Mouse (Mus musculus) liver, adult 2 months (tissue): ENCODE data around the gene Bcar3. TPM values are rescaled to one million over a fixed set of nuclear protein-coding genes. Genes with fewer than 3 reads are reported as not detected.

ENCODE experiments used
- DNase-seq: peaks from one replicate; pipeline ENCODE4 v3.0.0-alpha.2; 2011; ENCODE audit warnings: low read depth, low spot score; ENCODE audit errors: extremely low read depth
- H3K27ac ChIP-seq: fragments of 200-500 bp; replicated peaks from 2 replicates; pipeline ENCODE4 v1.5.1; 2012; ENCODE audit warnings: low read depth, mild to moderate bottlenecking, control low read depth, inconsistent platforms, low read length; ENCODE audit not compliant: insufficient read depth
- H3K27me3 ChIP-seq: fragments of 200-500 bp; 2 replicates; pipeline ENCODE4 v1.6.1; 2012; ENCODE audit warnings: mild to moderate bottlenecking, moderate library complexity, low read length, inconsistent platforms; ENCODE audit not compliant: control insufficient read depth, insufficient read depth
- H3K36me3 ChIP-seq: fragments of 200-500 bp; 2 replicates; pipeline ENCODE4 v1.6.1; 2012; ENCODE audit warnings: low read length, inconsistent platforms; ENCODE audit not compliant: control insufficient read depth, insufficient read depth
- H3K4me1 ChIP-seq: fragments of 200-500 bp; 2 replicates; pipeline ENCODE4 v1.6.1; 2011; ENCODE audit warnings: low read length; ENCODE audit not compliant: control insufficient read depth, insufficient read depth
- H3K4me3 ChIP-seq: fragments of 200-500 bp; 2 replicates; pipeline ENCODE4 v1.5.1; 2011; ENCODE audit warnings: low read depth, mild to moderate bottlenecking, control low read depth, low read length, moderate library complexity; ENCODE audit not compliant: insufficient read depth
- H3K79me2 ChIP-seq: fragments of 200-500 bp; 2 replicates; pipeline ENCODE4 v1.6.1; 2012; ENCODE audit warnings: inconsistent platforms, mild to moderate bottlenecking, low read length, moderate library complexity; ENCODE audit not compliant: control insufficient read depth, insufficient read depth
- H3K9ac ChIP-seq: fragments of 200-500 bp; 2 replicates; pipeline ENCODE4 v1.6.1; 2012; ENCODE audit warnings: low read depth, mild to moderate bottlenecking, control low read depth, inconsistent platforms, low read length
- CTCF ChIP-seq: fragments of 200-500 bp; IDR thresholded peaks from 2 replicates; pipeline ENCODE4 v1.5.1; 2011; ENCODE audit warnings: low read depth, low read length, control low read depth
- POLR2A ChIP-seq: fragments of 200-500 bp; IDR thresholded peaks from 2 replicates; pipeline ENCODE4 v1.6.1; 2011; ENCODE audit warnings: low read length, control low read depth; ENCODE audit not compliant: insufficient read depth; ENCODE audit errors: extremely low read depth
- WGBS: fragments of 180-500 bp; shearing (Covaris S2); methylation state at CpG from one replicate; pipeline ENCODE4 v1.1.7; 2018; 5-methylcytosine and 5-hydroxymethylcytosine counted together
- polyA plus RNA-seq: library from polyadenylated mRNA; depleted of rRNA; stranded (reverse); fragments of >200 nt; gene quantifications from 2 replicates; pipeline ENCODE4 v1.2.3, GENCODE M21; 2012
- total RNA-seq: library from RNA; depleted of rRNA; stranded (reverse); fragments of >200 nt; gene quantifications from 2 replicates; pipeline ENCODE4 v1.2.3, GENCODE M21; 2014

Gene Bcar3
- total and polyA plus RNA-seq, 2 experiments = 44.4 to 45.5 TPM

- peak; percentile 74 for TF ChIP-seq CTCF
- TF ChIP-seq POLR2A = no peak
- Histone ChIP-seq H3K9ac (no peak overlapping the region), H3K4me3 (no peak overlapping the region), H3K79me2 (no peaks in the 10 kb centered on the region), H3K4me1 (peaks cover 4% of the 10 kb centered on the region; the same call in 1 of the 2 replicates), H3K36me3 (no peaks in the 10 kb centered on the region), H3K27ac (no peak overlapping the region), H3K27me3 (no peaks in the 10 kb centered on the region)
- peak; percentile 71 for DNase-seq
- WGBS = 14% methylated on average over 2 of the region's 2 CpGs
Observed at GRCm38 (mm10) chr3:122312078-122312477, 18.1 kb downstream of the Bcar3 start.

- no peak overlapping the region for H3K9ac ChIP-seq
- H3K79me2 ChIP-seq = no peaks in the 10 kb centered on the region
- no peak overlapping the region for H3K27ac ChIP-seq
- TF ChIP-seq CTCF (no peak), POLR2A (no peak)
- WGBS = 29% methylated on average over 10 of the region's 10 CpGs
- peak; percentile 94 for DNase-seq
- peaks cover 4% of the 10 kb centered on the region; the same call in 1 of the 2 replicates for H3K4me1 ChIP-seq
- H3K27me3 ChIP-seq = no peaks in the 10 kb centered on the region
- no peaks in the 10 kb centered on the region for H3K36me3 ChIP-seq
- no peak overlapping the region for H3K4me3 ChIP-seq
Observed at GRCm38 (mm10) chr3:122312936-122313629, 19.1 kb downstream of the Bcar3 start.

DNA sequence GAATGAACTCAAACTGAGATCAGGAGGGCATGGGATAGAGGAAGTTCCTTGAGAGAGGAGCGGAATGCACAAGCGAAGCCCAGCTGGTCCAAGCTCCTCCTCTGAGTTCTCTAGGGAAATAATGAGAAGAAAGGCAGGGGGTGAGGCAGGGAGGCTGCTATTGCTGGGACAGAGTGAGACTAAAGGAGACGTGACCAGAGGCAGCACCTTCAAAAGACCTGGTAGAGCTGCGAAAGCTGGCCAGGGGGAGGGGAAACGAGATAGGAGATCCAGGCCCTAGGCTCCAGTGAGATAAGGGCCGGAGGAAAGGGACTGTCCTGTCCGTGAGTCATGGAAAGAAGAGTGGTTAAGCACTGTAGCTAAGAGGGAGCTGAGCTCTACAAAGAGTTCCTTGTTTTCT lies 20.0 kb downstream of the Bcar3 start:
- H3K4me1 ChIP-seq = peaks cover 4% of the 10 kb centered on the region; the same call in 1 of the 2 replicates
- no peak overlapping the region for H3K4me3 ChIP-seq
- H3K36me3 ChIP-seq = no peaks in the 10 kb centered on the region
- no peak for DNase-seq
- no peak overlapping the region for H3K27ac ChIP-seq
- 80% methylated on average over 7 of the region's 7 CpGs for WGBS
- no peaks in the 10 kb centered on the region for H3K79me2 ChIP-seq
- no peak overlapping the region for H3K9ac ChIP-seq
- no peaks in the 10 kb centered on the region for H3K27me3 ChIP-seq
- no peak for TF ChIP-seq POLR2A
- no peak for TF ChIP-seq CTCF

DNA sequence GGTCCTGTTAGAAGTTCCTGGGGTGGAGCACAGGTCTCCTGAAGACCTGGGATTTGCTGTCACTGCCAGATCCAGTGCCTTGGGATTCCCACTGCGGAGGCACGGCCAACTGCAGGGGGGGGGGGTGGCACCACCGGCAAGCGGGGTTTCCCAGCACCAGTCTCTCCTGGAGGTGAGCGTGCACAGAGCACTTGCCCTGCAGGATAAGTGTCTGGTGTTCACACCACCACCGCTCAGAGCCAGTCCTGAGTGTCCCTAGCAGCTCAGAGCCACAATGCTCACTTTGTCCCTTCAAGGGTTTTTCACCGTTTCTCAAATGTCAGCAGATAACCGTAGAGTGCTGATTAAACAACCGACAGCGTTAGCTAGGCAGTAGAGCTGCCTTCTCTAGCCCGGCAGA lies 22.7 kb downstream of the Bcar3 start:
- TF ChIP-seq CTCF (no peak), POLR2A (no peak)
- no peak for DNase-seq

GRCm38 (mm10) chr3:122317339-122317738 lies 23.4 kb downstream of the Bcar3 start:
- no peaks in the 10 kb centered on the region for H3K79me2 ChIP-seq
- H3K4me1 ChIP-seq = peaks cover 4% of the 10 kb centered on the region; the same call in 1 of the 2 replicates
- H3K27me3 ChIP-seq = no peaks in the 10 kb centered on the region
- TF ChIP-seq CTCF (no peak), POLR2A (no peak)
- DNase-seq = no peak
- 97% methylated on average over 6 of the region's 6 CpGs for WGBS
- H3K36me3 ChIP-seq = no peaks in the 10 kb centered on the region
- H3K9ac ChIP-seq = no peak overlapping the region
- H3K27ac ChIP-seq = no peak overlapping the region
- no peak overlapping the region for H3K4me3 ChIP-seq

More for the DNA sequence above, 22.7 kb downstream of the Bcar3 start:
- H3K36me3 ChIP-seq = no peaks in the 10 kb centered on the region
- H3K79me2 ChIP-seq = no peaks in the 10 kb centered on the region
- no peak overlapping the region for H3K4me3 ChIP-seq
- WGBS = 33% methylated on average over 11 of the region's 11 CpGs
- no peaks in the 10 kb centered on the region for H3K27me3 ChIP-seq
- no peak overlapping the region for H3K27ac ChIP-seq
- no peak overlapping the region for H3K9ac ChIP-seq
- H3K4me1 ChIP-seq = peaks cover 4% of the 10 kb centered on the region; the same call in 1 of the 2 replicates

- Histone ChIP-seq H3K4me3 (no peak overlapping the region), H3K79me2 (no peaks in the 10 kb centered on the region), H3K9ac (no peak overlapping the region), H3K27ac (no peak overlapping the region), H3K4me1 (no peaks in the 10 kb centered on the region), H3K36me3 (no peaks in the 10 kb centered on the region), H3K27me3 (no peaks in the 10 kb centered on the region)
- DNase-seq = no peak
- TF ChIP-seq POLR2A (no peak), CTCF (no peak)
- 77% methylated on average over 9 of the region's 9 CpGs for WGBS
Observed at GRCm38 (mm10) chr3:122322226-122322625, 28.3 kb downstream of the Bcar3 start.
